Mouse (Mus musculus): ENCODE data around the gene Cfap74.
"Not testable (repeated sequence)": the region's sequence is repeated elsewhere in the genome, so short reads cannot be mapped to it uniquely, and the experiment has no call there.

The Cfap74 gene

GRCm38 (mm10) chr4:155402489-155402888 lies 6.5 kb upstream of the Cfap74 start:
- DNase-seq (ENCODE audit: low read depth, low spot score): no peak

GRCm38 (mm10) chr4:155408695-155409057 lies 314 bp upstream of the Cfap74 start:
- DNase-seq (ENCODE audit: low read depth, low spot score): no peak

- DNase-seq (ENCODE audit: low read depth, low spot score): no peak
Observed at GRCm38 (mm10) chr4:155412124-155412523, 3.1 kb downstream of the Cfap74 start.

- DNase-seq (ENCODE audit: low read depth, low spot score): no peak
Observed at GRCm38 (mm10) chr4:155413641-155414335, 4.8 kb downstream of the Cfap74 start.

GRCm38 (mm10) chr4:155414656-155415235 lies 5.8 kb downstream of the Cfap74 start:
- no peak for DNase-seq (ENCODE audit: low read depth, low spot score)

GRCm38 (mm10) chr4:155420137-155420536 lies 11.1 kb downstream of the Cfap74 start:
- DNase-seq (ENCODE audit: low read depth, low spot score): no peak

- not testable (repeated sequence) for DNase-seq (ENCODE audit: low read depth, low spot score)
Observed at GRCm38 (mm10) chr4:155421412-155422370, 12.7 kb downstream of the Cfap74 start.

GRCm38 (mm10) chr4:155423988-155424387 lies 15.0 kb downstream of the Cfap74 start:
- no peak for DNase-seq (ENCODE audit: low read depth, low spot score)

- no peak for DNase-seq (ENCODE audit: low read depth, low spot score)
Observed at GRCm38 (mm10) chr4:155426272-155426671, 17.3 kb downstream of the Cfap74 start.

- no peak for DNase-seq (ENCODE audit: low read depth, low spot score)
Observed at GRCm38 (mm10) chr4:155428442-155428841, 19.5 kb downstream of the Cfap74 start.

GRCm38 (mm10) chr4:155429202-155429601 lies 20.2 kb downstream of the Cfap74 start:
- DNase-seq (ENCODE audit: low read depth, low spot score): no peak

- DNase-seq (ENCODE audit: low read depth, low spot score): no peak
Observed at GRCm38 (mm10) chr4:155432358-155432757, 23.4 kb downstream of the Cfap74 start.

- no peak for DNase-seq (ENCODE audit: low read depth, low spot score)
Observed at GRCm38 (mm10) chr4:155433993-155434392, 25.0 kb downstream of the Cfap74 start.

- no peak for DNase-seq (ENCODE audit: low read depth, low spot score)
Observed at GRCm38 (mm10) chr4:155442808-155443207, 33.8 kb downstream of the Cfap74 start.

- DNase-seq (ENCODE audit: low read depth, low spot score): no peak
Observed at GRCm38 (mm10) chr4:155451597-155451996, 42.6 kb downstream of the Cfap74 start.

GRCm38 (mm10) chr4:155458575-155458974 lies 49.6 kb downstream of the Cfap74 start:
- no peak for DNase-seq (ENCODE audit: low read depth, low spot score)

- DNase-seq (ENCODE audit: low read depth, low spot score): no peak
Observed at GRCm38 (mm10) chr4:155463050-155463449, 54.1 kb downstream of the Cfap74 start.

- DNase-seq (ENCODE audit: low read depth, low spot score): no peak
Observed at GRCm38 (mm10) chr4:155463611-155464010, 54.6 kb downstream of the Cfap74 start.

GRCm38 (mm10) chr4:155464061-155464460 lies 55.1 kb downstream of the Cfap74 start:
- DNase-seq (ENCODE audit: low read depth, low spot score): no peak

- DNase-seq (ENCODE audit: low read depth, low spot score): no peak
Observed at GRCm38 (mm10) chr4:155465607-155466006, 56.6 kb downstream of the Cfap74 start.

GRCm38 (mm10) chr4:155466080-155466479 lies 57.1 kb downstream of the Cfap74 start:
- no peak for DNase-seq (ENCODE audit: low read depth, low spot score)
